Mouse (Mus musculus): Measurements from ENCODE around the gene Stox1. TPM values are rescaled to one million over a fixed set of nuclear protein-coding genes. Genes with fewer than 3 reads are reported as not detected.
A peak's percentile ranks its signal among the peaks of the same experiment; 100 is the strongest.

Stox1 gene
- polyA plus RNA-seq, 1 experiment from 2014 or later: 3.0 TPM

DNA sequence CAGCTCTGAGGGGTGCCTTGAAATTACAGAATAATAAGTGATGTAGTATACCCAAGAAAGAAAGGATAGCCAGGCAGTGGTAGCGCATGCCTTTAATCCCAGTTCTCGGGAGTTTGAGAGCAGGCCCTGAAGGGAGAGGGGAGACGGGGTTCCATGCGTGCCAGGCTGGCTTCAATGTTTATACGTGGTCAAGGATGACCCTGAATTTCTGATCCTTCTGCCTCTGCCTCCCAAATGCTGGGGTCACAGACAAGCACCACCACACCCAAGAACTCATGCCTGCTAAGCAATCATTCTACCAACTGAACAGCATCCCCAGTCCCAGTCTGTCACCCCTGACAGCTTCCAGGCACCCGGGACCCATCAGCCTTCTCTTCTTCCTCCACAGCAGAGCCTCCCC is 49.7 kb downstream of the Stox1 start:
- 92% methylated on average over 6 of the region's 6 CpGs for WGBS
- H3K4me3 ChIP-seq (ENCODE audit: low read depth, low read length): no peak overlapping the region
- ATAC-seq (no peak), DNase-seq (ENCODE audit: low spot score) (no peak)
- H3K9ac ChIP-seq (ENCODE audit: low read length): no peak overlapping the region
- 0 out of 2 replicates have a peak, but pooled peaks cover 4% of the 10 kb centered on the region for H3K9me3 ChIP-seq (replicated peaks; ENCODE audit: control insufficient read depth, low read length)
- no peaks in the 10 kb centered on the region for H3K27me3 ChIP-seq (replicated peaks; ENCODE audit: control insufficient read depth, insufficient read depth, low read length)
- no peak overlapping the region for H3K4me2 ChIP-seq (ENCODE audit: low read length)
- H3K36me3 ChIP-seq (ENCODE audit: control insufficient read depth, insufficient read depth, low read length): no peaks in the 10 kb centered on the region
- no peak overlapping the region for H3K27ac ChIP-seq (ENCODE audit: low read depth, low read length)
- H3K4me1 ChIP-seq (ENCODE audit: control insufficient read depth, insufficient read depth, low read length): no peaks in the 10 kb centered on the region

DNA sequence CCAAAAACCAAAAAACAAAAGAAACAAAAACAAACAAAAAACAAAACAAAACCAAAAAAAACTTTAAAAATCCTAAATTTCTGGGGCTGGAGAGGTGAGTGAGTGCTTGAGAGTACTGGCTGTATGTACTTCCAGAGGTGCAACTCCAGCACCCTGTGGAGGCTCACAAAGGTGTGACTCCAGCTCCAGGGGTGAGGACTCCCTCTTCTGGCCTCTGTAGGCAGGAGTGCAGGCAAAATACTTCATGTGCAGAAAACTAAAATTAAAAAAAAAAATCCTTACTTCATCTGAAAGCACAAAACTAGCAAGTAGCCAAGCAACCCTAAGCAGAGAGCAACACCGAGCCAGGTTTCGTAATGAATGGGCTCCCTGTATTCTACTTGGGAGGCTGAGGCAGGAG is 53.6 kb downstream of the Stox1 start:
- ATAC-seq (no peak), DNase-seq (ENCODE audit: low spot score) (no peak)
- Histone ChIP-seq H3K27ac (ENCODE audit: low read depth, low read length) (no peak overlapping the region), H3K9me3 (replicated peaks; ENCODE audit: control insufficient read depth, low read length) (no peaks in the 10 kb centered on the region), H3K9ac (ENCODE audit: low read length) (no peak overlapping the region), H3K36me3 (ENCODE audit: control insufficient read depth, insufficient read depth, low read length) (no peaks in the 10 kb centered on the region), H3K4me2 (ENCODE audit: low read length) (no peak overlapping the region), H3K4me1 (ENCODE audit: control insufficient read depth, insufficient read depth, low read length) (no peaks in the 10 kb centered on the region), H3K27me3 (replicated peaks; ENCODE audit: control insufficient read depth, insufficient read depth, low read length) (no peaks in the 10 kb centered on the region), H3K4me3 (ENCODE audit: low read depth, low read length) (no peak overlapping the region)
- WGBS: 95% methylated on average over 2 of the region's 2 CpGs

DNA sequence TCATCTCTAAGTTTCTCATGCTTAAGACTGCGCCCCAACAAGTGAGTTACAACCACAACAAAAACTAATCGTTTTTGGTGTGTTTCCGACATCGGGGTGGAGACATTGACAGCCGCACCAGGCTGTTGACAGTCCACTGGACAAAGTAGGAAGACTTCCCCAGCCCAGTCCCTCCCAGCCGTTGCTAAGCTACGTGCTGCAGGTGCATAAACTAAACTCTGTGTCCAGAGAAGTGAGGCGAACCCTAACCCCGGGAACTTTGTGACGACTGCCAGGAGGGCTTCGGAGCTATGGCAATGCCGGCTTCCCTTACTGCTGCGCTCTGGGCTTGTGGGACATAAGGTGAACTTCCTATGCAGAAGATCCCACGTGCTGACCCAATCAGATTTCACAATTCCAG is 56.7 kb downstream of the Stox1 start:
- 79% methylated on average over 14 of the region's 14 CpGs for WGBS
- no peak overlapping the region for H3K4me2 ChIP-seq (ENCODE audit: low read length)
- no peaks in the 10 kb centered on the region for H3K4me1 ChIP-seq (ENCODE audit: control insufficient read depth, insufficient read depth, low read length)
- ATAC-seq: no peak
- H3K27ac ChIP-seq (ENCODE audit: low read depth, low read length): no peak overlapping the region
- H3K4me3 ChIP-seq (ENCODE audit: low read depth, low read length): no peak overlapping the region
- no peak overlapping the region for H3K9ac ChIP-seq (ENCODE audit: low read length)
- H3K27me3 ChIP-seq (replicated peaks; ENCODE audit: control insufficient read depth, insufficient read depth, low read length): no peaks in the 10 kb centered on the region
- no peaks in the 10 kb centered on the region for H3K9me3 ChIP-seq (replicated peaks; ENCODE audit: control insufficient read depth, low read length)
- H3K36me3 ChIP-seq (ENCODE audit: control insufficient read depth, insufficient read depth, low read length): no peaks in the 10 kb centered on the region
- no peak for DNase-seq (ENCODE audit: low spot score)

DNA sequence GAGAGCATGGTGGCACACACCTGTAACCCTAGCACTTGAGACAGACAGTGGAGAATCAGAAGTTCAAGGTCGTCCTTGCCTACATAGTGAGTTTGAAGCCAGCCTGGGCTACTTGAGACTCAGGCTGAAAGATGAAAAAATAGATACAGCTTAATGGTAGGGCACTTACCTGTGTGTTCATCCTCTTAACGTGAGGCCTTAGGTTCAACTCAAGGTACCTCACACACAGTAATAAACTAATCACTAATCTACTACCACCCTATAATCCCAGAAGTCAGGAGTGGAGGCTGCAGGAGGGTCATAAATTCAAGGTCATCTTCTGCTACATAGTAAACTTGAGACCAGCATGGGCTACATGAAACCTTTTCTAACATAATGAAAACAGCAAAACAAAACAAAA is 57.5 kb downstream of the Stox1 start:
- no peak overlapping the region for H3K27ac ChIP-seq (ENCODE audit: low read depth, low read length)
- no peak overlapping the region for H3K9ac ChIP-seq (ENCODE audit: low read length)
- ATAC-seq (no peak), DNase-seq (ENCODE audit: low spot score) (no peak)
- no peaks in the 10 kb centered on the region for H3K36me3 ChIP-seq (ENCODE audit: control insufficient read depth, insufficient read depth, low read length)
- no peaks in the 10 kb centered on the region for H3K4me1 ChIP-seq (ENCODE audit: control insufficient read depth, insufficient read depth, low read length)
- no peak overlapping the region for H3K4me2 ChIP-seq (ENCODE audit: low read length)
- H3K27me3 ChIP-seq (replicated peaks; ENCODE audit: control insufficient read depth, insufficient read depth, low read length): no peaks in the 10 kb centered on the region
- no peaks in the 10 kb centered on the region for H3K9me3 ChIP-seq (replicated peaks; ENCODE audit: control insufficient read depth, low read length)
- H3K4me3 ChIP-seq (ENCODE audit: low read depth, low read length): no peak overlapping the region
- WGBS: 88% methylated on average over 2 of the region's 2 CpGs

DNA sequence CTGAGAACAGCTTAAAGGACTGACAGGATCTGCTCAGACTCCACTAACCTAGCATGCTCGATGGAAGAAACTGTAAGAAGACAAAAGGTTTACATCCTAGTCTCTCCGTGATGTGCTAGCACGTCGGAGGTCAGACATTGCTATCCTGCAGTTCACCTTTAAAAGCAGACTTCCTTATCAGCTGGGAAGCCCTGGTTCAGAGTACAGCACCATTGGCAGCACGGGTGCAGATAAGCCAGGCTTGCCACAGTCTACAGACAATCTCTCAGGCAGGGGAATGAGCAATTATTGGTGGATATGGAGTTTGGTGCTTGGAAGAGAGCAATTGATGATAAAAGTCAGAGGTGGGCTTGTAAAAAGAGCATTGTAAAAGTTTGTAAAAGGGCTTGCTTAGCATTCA is 57.9 kb downstream of the Stox1 start:
- Histone ChIP-seq H3K9me3 (replicated peaks; ENCODE audit: control insufficient read depth, low read length) (no peaks in the 10 kb centered on the region), H3K27me3 (replicated peaks; ENCODE audit: control insufficient read depth, insufficient read depth, low read length) (no peaks in the 10 kb centered on the region), H3K27ac (ENCODE audit: low read depth, low read length) (no peak overlapping the region), H3K4me1 (ENCODE audit: control insufficient read depth, insufficient read depth, low read length) (no peaks in the 10 kb centered on the region), H3K36me3 (ENCODE audit: control insufficient read depth, insufficient read depth, low read length) (no peaks in the 10 kb centered on the region), H3K4me3 (ENCODE audit: low read depth, low read length) (no peak overlapping the region), H3K9ac (ENCODE audit: low read length) (no peak overlapping the region), H3K4me2 (ENCODE audit: low read length) (no peak overlapping the region)
- ATAC-seq: no peak
- WGBS: 78% methylated on average over 5 of the region's 5 CpGs
- no peak for DNase-seq (ENCODE audit: low spot score)

DNA sequence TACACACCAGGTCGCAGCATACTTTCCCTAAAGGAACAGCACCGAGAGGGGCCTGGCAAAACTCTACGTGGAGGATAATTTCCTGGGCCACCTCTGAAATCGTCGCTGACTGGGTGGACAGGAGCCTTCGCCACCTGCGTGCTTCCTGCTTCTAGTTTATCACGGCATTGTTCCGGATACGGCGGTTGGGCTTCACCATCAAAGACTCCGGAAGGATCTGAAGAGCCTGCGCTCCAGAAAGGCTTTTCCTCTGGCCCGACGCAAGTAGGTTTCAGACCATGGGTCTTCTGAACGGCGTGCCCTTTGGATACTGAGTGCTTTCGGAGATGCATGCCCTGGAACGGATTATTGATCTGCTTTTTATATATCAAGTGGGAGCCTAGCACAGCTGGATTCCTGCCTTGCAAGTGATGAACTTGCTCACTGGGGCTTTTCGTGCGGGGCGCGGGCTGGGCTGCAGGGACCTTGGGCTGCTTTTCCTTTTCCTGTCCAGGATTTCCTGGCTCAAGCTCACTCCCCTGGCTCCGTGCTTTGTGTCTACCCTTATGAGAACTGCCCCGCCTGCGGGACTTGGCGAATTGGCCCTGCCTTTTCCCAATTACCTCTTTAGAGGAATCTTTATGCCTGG is 60.9 kb downstream of the Stox1 start:
- Histone ChIP-seq H3K9ac (ENCODE audit: low read length) (no peak overlapping the region), H3K4me1 (ENCODE audit: control insufficient read depth, insufficient read depth, low read length) (no peaks in the 10 kb centered on the region), H3K4me3 (ENCODE audit: low read depth, low read length) (no peak overlapping the region), H3K27me3 (replicated peaks; ENCODE audit: control insufficient read depth, insufficient read depth, low read length) (no peaks in the 10 kb centered on the region), H3K27ac (ENCODE audit: low read depth, low read length) (no peak overlapping the region), H3K9me3 (replicated peaks; ENCODE audit: control insufficient read depth, low read length) (no peaks in the 10 kb centered on the region), H3K36me3 (ENCODE audit: control insufficient read depth, insufficient read depth, low read length) (no peaks in the 10 kb centered on the region), H3K4me2 (ENCODE audit: low read length) (no peak overlapping the region)
- 73% methylated on average over 27 of the region's 27 CpGs for WGBS
- DNase-seq (ENCODE audit: low spot score) (no peak), ATAC-seq (no peak)

DNA sequence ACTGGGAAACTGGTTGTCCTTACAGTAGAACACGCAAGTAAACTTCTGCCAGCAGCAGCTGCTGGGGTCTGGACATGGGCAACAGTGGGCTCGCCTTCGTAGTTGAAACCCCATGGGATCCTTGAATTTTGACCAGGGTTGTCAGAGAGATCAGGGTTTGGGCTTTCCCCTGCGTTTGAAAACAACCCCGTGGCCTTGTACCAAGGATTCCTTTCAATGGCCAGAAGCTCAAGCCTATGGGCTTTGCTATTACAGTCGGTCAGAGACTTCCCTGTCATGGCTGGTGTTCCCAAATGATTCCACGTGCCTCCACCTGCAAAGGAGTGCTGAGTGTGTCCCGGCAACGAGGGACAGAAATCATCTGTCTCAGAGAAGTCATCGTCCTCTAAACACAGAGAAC is 61.8 kb downstream of the Stox1 start:
- no peaks in the 10 kb centered on the region for H3K9me3 ChIP-seq (replicated peaks; ENCODE audit: control insufficient read depth, low read length)
- WGBS: 86% methylated on average over 10 of the region's 10 CpGs
- H3K4me3 ChIP-seq (ENCODE audit: low read depth, low read length): no peak overlapping the region
- H3K9ac ChIP-seq (ENCODE audit: low read length): no peak overlapping the region
- no peak for DNase-seq (ENCODE audit: low spot score)
- H3K4me1 ChIP-seq (ENCODE audit: control insufficient read depth, insufficient read depth, low read length): no peaks in the 10 kb centered on the region
- ATAC-seq: no peak
- no peak overlapping the region for H3K4me2 ChIP-seq (ENCODE audit: low read length)
- no peaks in the 10 kb centered on the region for H3K36me3 ChIP-seq (ENCODE audit: control insufficient read depth, insufficient read depth, low read length)
- no peak overlapping the region for H3K27ac ChIP-seq (ENCODE audit: low read depth, low read length)
- no peaks in the 10 kb centered on the region for H3K27me3 ChIP-seq (replicated peaks; ENCODE audit: control insufficient read depth, insufficient read depth, low read length)

DNA sequence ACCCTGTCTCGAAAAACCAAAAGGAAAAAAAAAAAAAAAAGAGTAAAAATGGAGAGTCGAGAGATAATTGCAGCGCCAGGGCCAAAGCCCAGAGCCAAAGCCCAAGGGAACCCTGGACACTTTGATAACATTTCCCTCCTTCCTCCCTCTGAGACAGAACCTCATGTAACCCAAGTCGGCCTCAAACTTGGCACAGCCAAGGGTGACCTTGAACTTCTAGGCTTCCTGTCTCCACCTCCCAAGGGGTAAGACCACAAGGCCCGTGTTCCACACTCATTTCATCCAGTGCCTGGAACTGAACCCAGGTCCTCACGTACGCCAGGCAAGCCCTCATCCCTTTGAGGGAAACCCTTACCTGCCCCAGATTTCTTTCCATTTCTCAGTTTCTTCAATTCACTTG is 69.2 kb downstream of the Stox1 start:
- no peaks in the 10 kb centered on the region for H3K9me3 ChIP-seq (replicated peaks; ENCODE audit: control insufficient read depth, low read length)
- no peaks in the 10 kb centered on the region for H3K36me3 ChIP-seq (ENCODE audit: control insufficient read depth, insufficient read depth, low read length)
- H3K9ac ChIP-seq (ENCODE audit: low read length): no peak overlapping the region
- H3K4me3 ChIP-seq (ENCODE audit: low read depth, low read length): no peak overlapping the region
- no peaks in the 10 kb centered on the region for H3K4me1 ChIP-seq (ENCODE audit: control insufficient read depth, insufficient read depth, low read length)
- DNase-seq (ENCODE audit: low spot score): no peak
- no peak for ATAC-seq
- H3K27me3 ChIP-seq (replicated peaks; ENCODE audit: control insufficient read depth, insufficient read depth, low read length): no peaks in the 10 kb centered on the region
- no peak overlapping the region for H3K27ac ChIP-seq (ENCODE audit: low read depth, low read length)
- H3K4me2 ChIP-seq (ENCODE audit: low read length): no peak overlapping the region
- 95% methylated on average over 7 of the region's 7 CpGs for WGBS

DNA sequence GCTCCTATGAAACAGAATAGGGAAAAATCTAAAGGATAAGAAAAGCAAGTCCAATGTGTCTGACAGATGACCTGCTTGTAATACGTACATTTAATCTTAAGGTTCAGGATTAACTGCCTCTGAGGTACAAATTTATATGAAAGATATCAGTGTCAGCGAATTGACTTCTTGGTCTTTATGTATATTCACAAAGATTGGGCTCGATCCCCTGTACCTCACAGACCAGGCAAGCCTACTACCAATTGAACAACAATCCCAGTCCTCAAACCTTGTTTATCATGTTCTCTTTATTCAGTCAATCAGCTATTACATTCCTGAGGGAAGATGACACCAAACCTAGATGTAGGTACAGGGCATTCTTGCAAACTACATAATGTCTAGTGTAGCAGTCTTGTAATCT is 74.0 kb downstream of the Stox1 start:
- Histone ChIP-seq H3K4me2 (ENCODE audit: low read length) (peak overlapping the region; percentile 49), H3K27me3 (replicated peaks; ENCODE audit: control insufficient read depth, insufficient read depth, low read length) (no peaks in the 10 kb centered on the region), H3K27ac (ENCODE audit: low read depth, low read length) (peak overlapping the region; percentile 81), H3K36me3 (ENCODE audit: control insufficient read depth, insufficient read depth, low read length) (peaks cover 3% of the 10 kb centered on the region; the same call in 1 of the 2 replicates), H3K9ac (ENCODE audit: low read length) (peak overlapping the region; percentile 56), H3K4me1 (ENCODE audit: control insufficient read depth, insufficient read depth, low read length) (peaks cover 7% of the 10 kb centered on the region), H3K9me3 (replicated peaks; ENCODE audit: control insufficient read depth, low read length) (no peaks in the 10 kb centered on the region), H3K4me3 (ENCODE audit: low read depth, low read length) (peak overlapping the region; percentile 89)
- ATAC-seq (no peak), DNase-seq (ENCODE audit: low spot score) (peak; percentile 17)
- 23% methylated on average over 3 of the region's 3 CpGs for WGBS

All from forebrain, embryonic 14.5 days (tissue).